Mouse (Mus musculus) forebrain, embryonic 11.5 days (tissue): ENCODE measurements around the gene Mcrs1. TPM values are rescaled to one million over a fixed set of nuclear protein-coding genes. Genes with fewer than 3 reads are reported as not detected.

Experiments
- ATAC-seq: fragments of 200-750 bp; cut with Nextera tagmentation; replicated peaks from 2 replicates; pipeline ENCODE4 v1.8.0; 2017; ENCODE audit warnings: moderate TSS enrichment; ENCODE audit not compliant: low FRiP score
- DNase-seq: peaks from one replicate; pipeline ENCODE4 v3.0.0-alpha.2; 2017; ENCODE audit warnings: low spot score
- H3K27ac ChIP-seq: fragments of 300-500 bp; sonication (generic); 2 replicates; pipeline ENCODE4 v1.5.1; 2014; ENCODE audit warnings: low read depth, low read length
- H3K27me3 ChIP-seq: fragments of 300-500 bp; sonication (generic); 2 replicates; pipeline ENCODE4 v1.6.1; 2014; ENCODE audit warnings: mild to moderate bottlenecking, low read length, mixed read lengths; ENCODE audit not compliant: control insufficient read depth, insufficient read depth
- H3K36me3 ChIP-seq: fragments of 300-500 bp; sonication (generic); 2 replicates; pipeline ENCODE4 v1.6.1; 2014; ENCODE audit warnings: mild to moderate bottlenecking, low read length, moderate library complexity, mixed read lengths; ENCODE audit not compliant: control insufficient read depth, insufficient read depth
- H3K4me1 ChIP-seq: fragments of 300-500 bp; sonication (generic); replicated peaks from 2 replicates; pipeline ENCODE4 v1.6.1; 2014; ENCODE audit warnings: low read length, mixed read lengths; ENCODE audit not compliant: control insufficient read depth, insufficient read depth
- H3K4me2 ChIP-seq: fragments of 300-500 bp; sonication (generic); 2 replicates; pipeline ENCODE4 v1.6.1; 2014; ENCODE audit warnings: low read depth, mild to moderate bottlenecking, low read length, moderate library complexity, mixed read lengths; ENCODE audit not compliant: severe bottlenecking
- H3K4me3 ChIP-seq: fragments of 300-500 bp; sonication (generic); 2 replicates; pipeline ENCODE4 v1.5.1; 2014; ENCODE audit warnings: low read depth, low read length
- H3K9ac ChIP-seq: fragments of 300-500 bp; sonication (generic); 2 replicates; pipeline ENCODE4 v1.6.1; 2014; ENCODE audit warnings: low read length
- H3K9me3 ChIP-seq: fragments of 300-500 bp; sonication (generic); 2 replicates; pipeline ENCODE4 v1.6.1; 2016; ENCODE audit warnings: low read length, mixed read lengths; ENCODE audit not compliant: control insufficient read depth
- WGBS: fragments of 180-500 bp; shearing (Covaris S2); extraction: QIAGEN DNeasy Blood & Tissue Kit; methylation state at CpG from one replicate; pipeline ENCODE4 v1.1.7; 2014; 5-methylcytosine and 5-hydroxymethylcytosine counted together
- polyA plus RNA-seq: library from polyadenylated mRNA; unstranded; fragments of >200 nt; fragmentation: Nextera tagmentation; extraction: Ambion mirVana; gene quantifications from 2 replicates; pipeline ENCODE4 v1.2.1, GENCODE M21; 2014

The Mcrs1 gene
- polyA plus RNA-seq, 1 experiment from 2014 or later = 194 TPM

- no peaks in the 10 kb centered on the region for H3K4me1 ChIP-seq
- no peaks in the 10 kb centered on the region for H3K27me3 ChIP-seq
- ATAC-seq (no peak), DNase-seq (no peak)
- H3K36me3 ChIP-seq = no peaks in the 10 kb centered on the region
- H3K4me3 ChIP-seq = no peak overlapping the region
- no peaks in the 10 kb centered on the region for H3K9me3 ChIP-seq
- WGBS = 66% methylated on average over 10 of the region's 10 CpGs
- no peak overlapping the region for H3K4me2 ChIP-seq
- H3K9ac ChIP-seq = no peak overlapping the region
- H3K27ac ChIP-seq = no peak overlapping the region
Observed at GRCm38 (mm10) chr15:99283456-99283855, 31.7 kb upstream of the Mcrs1 start.

- Histone ChIP-seq H3K4me1 (no peaks in the 10 kb centered on the region), H3K27ac (no peak overlapping the region), H3K4me2 (no peak overlapping the region), H3K36me3 (no peaks in the 10 kb centered on the region), H3K4me3 (no peak overlapping the region), H3K9ac (no peak overlapping the region), H3K27me3 (no peaks in the 10 kb centered on the region), H3K9me3 (no peaks in the 10 kb centered on the region)
- whole genome bisulfite sequencing = 88% methylated on average over 7 of the region's 7 CpGs
- no peak for DNase-seq
- ATAC-seq = no peak
Observed at GRCm38 (mm10) chr15:99278271-99278670, 26.5 kb upstream of the Mcrs1 start.

GRCm38 (mm10) chr15:99276095-99276494 lies 24.3 kb upstream of the Mcrs1 start:
- H3K9me3 ChIP-seq = no peaks in the 10 kb centered on the region
- WGBS = 90% methylated on average over 8 of the region's 8 CpGs

GRCm38 (mm10) chr15:99265679-99266078 lies 13.9 kb upstream of the Mcrs1 start:
- Histone ChIP-seq H3K27me3 (no peaks in the 10 kb centered on the region), H3K36me3 (no peaks in the 10 kb centered on the region), H3K4me1 (no peaks in the 10 kb centered on the region), H3K4me2 (no peak overlapping the region), H3K27ac (no peak overlapping the region), H3K9ac (no peak overlapping the region), H3K9me3 (no peaks in the 10 kb centered on the region), H3K4me3 (no peak overlapping the region)
- DNase-seq (peak; percentile 73), ATAC-seq (peak; percentile 39; the same call in 1 of the 2 replicates)
- WGBS = 17% methylated on average over 4 of the region's 4 CpGs

More at GRCm38 (mm10) chr15:99276095-99276494, 24.3 kb upstream of the Mcrs1 start:
- H3K4me1 ChIP-seq = no peaks in the 10 kb centered on the region
- no peak overlapping the region for H3K4me2 ChIP-seq
- no peak overlapping the region for H3K4me3 ChIP-seq
- H3K36me3 ChIP-seq = no peaks in the 10 kb centered on the region
- H3K9ac ChIP-seq = no peak overlapping the region
- H3K27ac ChIP-seq = no peak overlapping the region
- DNase-seq = no peak
- ATAC-seq = no peak
- no peaks in the 10 kb centered on the region for H3K27me3 ChIP-seq

GRCm38 (mm10) chr15:99264363-99264762 lies 12.6 kb upstream of the Mcrs1 start:
- no peaks in the 10 kb centered on the region for H3K27me3 ChIP-seq
- no peaks in the 10 kb centered on the region for H3K9me3 ChIP-seq
- no peak overlapping the region for H3K4me3 ChIP-seq
- ATAC-seq = no peak
- H3K9ac ChIP-seq = no peak overlapping the region
- H3K4me1 ChIP-seq = no peaks in the 10 kb centered on the region
- no peak overlapping the region for H3K27ac ChIP-seq
- no peak for DNase-seq
- H3K4me2 ChIP-seq = no peak overlapping the region
- H3K36me3 ChIP-seq = no peaks in the 10 kb centered on the region
- WGBS = 66% methylated on average over 2 of the region's 2 CpGs

GRCm38 (mm10) chr15:99262702-99263101 lies 10.9 kb upstream of the Mcrs1 start:
- no peak for ATAC-seq
- WGBS = 66% methylated on average over 10 of the region's 10 CpGs
- DNase-seq = no peak
- H3K9ac ChIP-seq = no peak overlapping the region
- H3K4me3 ChIP-seq = no peak overlapping the region
- no peaks in the 10 kb centered on the region for H3K27me3 ChIP-seq
- H3K9me3 ChIP-seq = no peaks in the 10 kb centered on the region
- no peaks in the 10 kb centered on the region for H3K36me3 ChIP-seq
- H3K27ac ChIP-seq = no peak overlapping the region
- no peaks in the 10 kb centered on the region for H3K4me1 ChIP-seq
- H3K4me2 ChIP-seq = no peak overlapping the region

GRCm38 (mm10) chr15:99259730-99260252 lies 8.0 kb upstream of the Mcrs1 start:
- Histone ChIP-seq H3K4me1 (no peaks in the 10 kb centered on the region), H3K27me3 (no peaks in the 10 kb centered on the region), H3K9me3 (no peaks in the 10 kb centered on the region), H3K36me3 (no peaks in the 10 kb centered on the region), H3K9ac (peak overlapping the region; percentile 14; the same call in 1 of the 2 replicates), H3K4me2 (peak overlapping the region; percentile 42), H3K4me3 (peak overlapping the region; percentile 1; the same call in 1 of the 2 replicates), H3K27ac (no peak overlapping the region)
- WGBS = 3% methylated on average over 9 of the region's 10 CpGs
- DNase-seq = peak; percentile 89
- ATAC-seq = peak; percentile 78

- H3K9ac ChIP-seq = no peak overlapping the region
- no peak overlapping the region for H3K27ac ChIP-seq
- 72% methylated on average over 8 of the region's 8 CpGs for WGBS
- DNase-seq (no peak), ATAC-seq (peak; percentile 51; the same call in 1 of the 2 replicates)
- no peaks in the 10 kb centered on the region for H3K9me3 ChIP-seq
- H3K36me3 ChIP-seq = no peaks in the 10 kb centered on the region
- no peaks in the 10 kb centered on the region for H3K4me1 ChIP-seq
- no peaks in the 10 kb centered on the region for H3K27me3 ChIP-seq
- H3K4me2 ChIP-seq = peak overlapping the region; percentile 32
- no peak overlapping the region for H3K4me3 ChIP-seq
Observed at GRCm38 (mm10) chr15:99259167-99259729, 7.5 kb upstream of the Mcrs1 start.

- H3K4me3 ChIP-seq = no peak overlapping the region
- no peak for DNase-seq
- H3K36me3 ChIP-seq = no peaks in the 10 kb centered on the region
- H3K27me3 ChIP-seq = no peaks in the 10 kb centered on the region
- ATAC-seq = no peak
- no peak overlapping the region for H3K27ac ChIP-seq
- H3K4me2 ChIP-seq = no peak overlapping the region
- 85% methylated on average over 6 of the region's 6 CpGs for WGBS
- no peaks in the 10 kb centered on the region for H3K4me1 ChIP-seq
- no peaks in the 10 kb centered on the region for H3K9me3 ChIP-seq
- H3K9ac ChIP-seq = no peak overlapping the region
Observed at GRCm38 (mm10) chr15:99255241-99255749, 3.5 kb upstream of the Mcrs1 start.
